Mouse (Mus musculus) liver, postnatal 0 days (tissue): Measurements from ENCODE around the gene Adcy5.

ENCODE experiments used
- CTCF ChIP-seq: sonication (generic); IDR thresholded peaks from 2 replicates; pipeline ENCODE4 v1.5.1; 2016; ENCODE audit warnings: antibody characterized with exemption, low read depth
- EP300 ChIP-seq: IDR thresholded peaks from 2 replicates; pipeline ENCODE4 v1.6.1; 2016; ENCODE audit warnings: antibody characterized with exemption, low read depth, mild to moderate bottlenecking

DNA sequence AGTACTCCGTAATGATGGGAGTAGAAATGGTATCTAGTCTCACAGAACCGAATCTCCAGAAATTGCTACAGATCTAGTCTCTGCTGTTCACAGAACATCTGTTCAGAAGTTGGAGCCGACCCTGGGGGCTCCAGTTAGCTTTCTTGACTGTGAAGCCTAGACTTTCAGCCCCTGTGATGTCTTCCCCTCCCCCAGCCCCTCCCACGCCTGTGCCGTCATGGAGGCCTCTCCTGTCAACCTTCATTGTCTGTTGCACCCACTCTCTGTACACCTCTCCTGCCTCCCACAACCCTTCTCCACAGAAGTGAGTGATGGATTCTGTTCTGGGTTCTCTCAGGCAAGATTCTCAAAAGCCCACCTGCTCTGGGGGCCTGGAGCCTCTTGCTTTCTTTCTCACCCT is 65.7 kb downstream of the Adcy5 start:
- TF ChIP-seq CTCF (no peak), EP300 (no peak)
